Mouse (Mus musculus) MEL (cell line): ENCODE measurements around the gene 1700092M07Rik. TPM values are rescaled to one million over a fixed set of nuclear protein-coding genes. Genes with fewer than 3 reads are reported as not detected.

Source experiments
- DNase-seq: peaks from one replicate; pipeline ENCODE4 v3.0.0; 2011; ENCODE audit warnings: low read depth, low spot score
- H3K27ac ChIP-seq: 2 replicates; pipeline ENCODE4 v1.5.1; 2012; ENCODE audit warnings: low read depth, mild to moderate bottlenecking, control low read depth, low read length, moderate library complexity; ENCODE audit not compliant: control insufficient read depth
- H3K27me3 ChIP-seq, 2 experiments: fragments of 150-350 bp in 1 of 2; sonication (generic) in 1 of 2; 2 replicates each; pipeline ENCODE4 v1.6.1; 2012; ENCODE audit warnings: low read length in 2 of 2, mild to moderate bottlenecking in 2 of 2, improper control_type of control experiment in 1 of 2, moderate library complexity in 1 of 2; ENCODE audit not compliant: insufficient read depth in 2 of 2, control insufficient read depth in 1 of 2
- H3K36me3 ChIP-seq, 2 experiments: 2 replicates each; pipeline ENCODE4 v1.6.1; 2012 to 2014; ENCODE audit warnings: low read length in 2 of 2, improper control_type of control experiment in 1 of 2, inconsistent platforms in 1 of 2, mild to moderate bottlenecking in 1 of 2; ENCODE audit not compliant: insufficient read depth in 2 of 2, control insufficient read depth in 1 of 2
- H3K4me1 ChIP-seq, 2 experiments: fragments of 150-350 bp in 1 of 2; sonication (generic) in 1 of 2; 2 replicates each; pipeline ENCODE4 v1.6.1; 2012; ENCODE audit warnings: low read length in 2 of 2, improper control_type of control experiment in 1 of 2, mild to moderate bottlenecking in 1 of 2; ENCODE audit not compliant: insufficient read depth in 2 of 2, control insufficient read depth in 1 of 2
- H3K4me3 ChIP-seq, 2 experiments: fragments of 150-350 bp in 1 of 2; sonication (generic) in 1 of 2; 2 replicates each; pipeline ENCODE4 v1.5.1; 2012; ENCODE audit warnings: low read depth in 2 of 2, low read length in 2 of 2, mild to moderate bottlenecking in 2 of 2, moderate library complexity in 2 of 2, control low read depth in 1 of 2, improper control_type of control experiment in 1 of 2; ENCODE audit not compliant: control insufficient read depth in 1 of 2, insufficient read depth in 1 of 2
- H3K79me2 ChIP-seq: 2 replicates; pipeline ENCODE4 v1.6.1; 2012; ENCODE audit warnings: mild to moderate bottlenecking, low read length, moderate library complexity; ENCODE audit not compliant: control insufficient read depth, poor library complexity, insufficient read depth
- H3K9ac ChIP-seq: 2 replicates; pipeline ENCODE4 v1.6.1; 2012; ENCODE audit warnings: low read depth, mild to moderate bottlenecking, control low read depth, low read length, moderate library complexity; ENCODE audit not compliant: control insufficient read depth, poor library complexity, severe bottlenecking
- H3K9me3 ChIP-seq: fragments of 150-350 bp; sonication (generic); replicated peaks from 2 replicates; pipeline ENCODE4 v1.6.1; 2012; ENCODE audit warnings: mild to moderate bottlenecking, low read length, improper control_type of control experiment, moderate library complexity; ENCODE audit not compliant: insufficient read depth
- BHLHE40 ChIP-seq: IDR thresholded peaks from 2 replicates; pipeline ENCODE4 v1.6.1; 2012; ENCODE audit warnings: low read depth, mild to moderate bottlenecking, inconsistent platforms, low read length, improper control_type of control experiment, borderline replicate concordance
- CHD2 ChIP-seq: IDR thresholded peaks from 2 replicates; pipeline ENCODE4 v1.6.1; 2011; ENCODE audit warnings: low read length, improper control_type of control experiment
- CTCF ChIP-seq, 3 experiments: IDR thresholded peaks in 2 of 3; conservative IDR thresholded peaks in 1 of 3; 2 replicates each; pipeline ENCODE4 v1.5.1; 2011 to 2012; ENCODE audit warnings: low read length in 3 of 3, low read depth in 2 of 3, mild to moderate bottlenecking in 2 of 3, improper control_type of control experiment in 1 of 3, inconsistent platforms in 1 of 3, mixed read lengths in 1 of 3, moderate library complexity in 1 of 3; ENCODE audit not compliant: control insufficient read depth in 1 of 3, insufficient read depth in 1 of 3, poor library complexity in 1 of 3, severe bottlenecking in 1 of 3
- E2F4 ChIP-seq: IDR thresholded peaks from 2 replicates; pipeline ENCODE4 v1.6.1; 2011; ENCODE audit warnings: low read depth, low read length, improper control_type of control experiment, borderline replicate concordance
- ELF1 ChIP-seq: IDR thresholded peaks from 2 replicates; pipeline ENCODE4 v1.6.1; 2014; ENCODE audit warnings: low read depth, mild to moderate bottlenecking, inconsistent platforms, low read length, improper control_type of control experiment, moderate library complexity
- EP300 ChIP-seq, 2 experiments: IDR thresholded peaks; 2 replicates each; pipeline ENCODE4 v1.6.1; 2011; ENCODE audit warnings: improper control_type of control experiment in 2 of 2, low read length in 2 of 2, low read depth in 1 of 2, mild to moderate bottlenecking in 1 of 2
- ETS1 ChIP-seq: IDR thresholded peaks from 2 replicates; pipeline ENCODE4 v1.6.1; 2012; ENCODE audit warnings: low read depth, mild to moderate bottlenecking, inconsistent platforms, low read length, improper control_type of control experiment, moderate library complexity
- GABPA ChIP-seq: IDR thresholded peaks from 2 replicates; pipeline ENCODE4 v1.6.1; 2012; ENCODE audit warnings: low read depth, mild to moderate bottlenecking, inconsistent platforms, low read length, improper control_type of control experiment, moderate library complexity
- HCFC1 ChIP-seq: IDR thresholded peaks from 2 replicates; pipeline ENCODE4 v1.6.1; 2012; ENCODE audit warnings: low read depth, mild to moderate bottlenecking, inconsistent platforms, low read length, improper control_type of control experiment, moderate library complexity
- JUND ChIP-seq: IDR thresholded peaks from 2 replicates; pipeline ENCODE4 v1.6.1; 2011; ENCODE audit warnings: low read depth, mild to moderate bottlenecking, improper control_type of control experiment, low read length
- KAT2A ChIP-seq: conservative IDR thresholded peaks from 2 replicates; pipeline ENCODE4 v1.6.1; 2012; ENCODE audit warnings: low read depth, low read length, improper control_type of control experiment, inconsistent platforms
- MAX ChIP-seq: IDR thresholded peaks from 2 replicates; pipeline ENCODE4 v1.6.1; 2011; ENCODE audit warnings: low read length, improper control_type of control experiment
- MAZ ChIP-seq: IDR thresholded peaks from 2 replicates; pipeline ENCODE4 v1.6.1; 2012; ENCODE audit warnings: low read depth, mild to moderate bottlenecking, inconsistent platforms, low read length, improper control_type of control experiment
- MXI1 ChIP-seq: IDR thresholded peaks from 2 replicates; pipeline ENCODE4 v1.6.1; 2011; ENCODE audit warnings: mild to moderate bottlenecking, low read depth, low read length, improper control_type of control experiment
- MYB ChIP-seq: IDR thresholded peaks from 2 replicates; pipeline ENCODE4 v1.6.1; 2011; ENCODE audit warnings: mild to moderate bottlenecking, low read depth, low read length, improper control_type of control experiment
- MYC ChIP-seq: IDR thresholded peaks from 2 replicates; pipeline ENCODE4 v1.6.1; 2011; ENCODE audit warnings: low read depth, mild to moderate bottlenecking, low read length, improper control_type of control experiment, moderate library complexity
- NELFE ChIP-seq: IDR thresholded peaks from 2 replicates; pipeline ENCODE4 v1.6.1; 2011; ENCODE audit warnings: low read depth, low read length, improper control_type of control experiment
- NRF1 ChIP-seq: IDR thresholded peaks from 2 replicates; pipeline ENCODE4 v1.6.1; 2014; ENCODE audit warnings: low read depth, mild to moderate bottlenecking, inconsistent platforms, low read length, improper control_type of control experiment, moderate library complexity; ENCODE audit not compliant: poor library complexity, insufficient read depth, severe bottlenecking
- POLR2A ChIP-seq, 2 experiments: IDR thresholded peaks; 2 replicates each; pipeline ENCODE4 v1.6.1; 2011 to 2012; ENCODE audit warnings: low read length in 2 of 2, mild to moderate bottlenecking in 2 of 2, control low read depth in 1 of 2, improper control_type of control experiment in 1 of 2, low read depth in 1 of 2, moderate library complexity in 1 of 2; ENCODE audit not compliant: control insufficient read depth in 1 of 2, insufficient read depth in 1 of 2, poor library complexity in 1 of 2
- POLR2AphosphoS2 ChIP-seq: IDR thresholded peaks from 2 replicates; pipeline ENCODE4 v1.6.1; 2011; ENCODE audit warnings: low read length, improper control_type of control experiment
- RAD21 ChIP-seq: IDR thresholded peaks from 2 replicates; pipeline ENCODE4 v1.6.1; 2011; ENCODE audit warnings: mild to moderate bottlenecking, low read depth, low read length, improper control_type of control experiment
- SIN3A ChIP-seq: IDR thresholded peaks from 2 replicates; pipeline ENCODE4 v1.6.1; 2012; ENCODE audit warnings: low read length, improper control_type of control experiment, inconsistent platforms
- TAL1 ChIP-seq: IDR thresholded peaks from 2 replicates; pipeline ENCODE4 v1.6.1; 2012; ENCODE audit warnings: mild to moderate bottlenecking, inconsistent platforms, low read length, moderate library complexity, mixed read lengths
- TBP ChIP-seq: IDR thresholded peaks from 2 replicates; pipeline ENCODE4 v1.8.0; 2011; ENCODE audit warnings: low read depth, low read length, improper control_type of control experiment
- TCF12 ChIP-seq: IDR thresholded peaks from 2 replicates; pipeline ENCODE4 v1.6.1; 2014; ENCODE audit warnings: low read depth, mild to moderate bottlenecking, inconsistent platforms, low read length, improper control_type of control experiment, moderate library complexity
- UBTF ChIP-seq: IDR thresholded peaks from 2 replicates; pipeline ENCODE4 v1.6.1; 2012; ENCODE audit warnings: low read depth, mild to moderate bottlenecking, inconsistent platforms, low read length, improper control_type of control experiment, moderate library complexity, borderline replicate concordance; ENCODE audit not compliant: insufficient read depth
- USF1 ChIP-seq: IDR thresholded peaks from 2 replicates; pipeline ENCODE4 v1.6.1; 2014; ENCODE audit warnings: low read depth, mild to moderate bottlenecking, inconsistent platforms, low read length, improper control_type of control experiment, moderate library complexity
- ZC3H11A ChIP-seq: IDR thresholded peaks from 2 replicates; pipeline ENCODE4 v1.6.1; 2012; ENCODE audit warnings: low read depth, mild to moderate bottlenecking, inconsistent platforms, low read length, improper control_type of control experiment
- ZMIZ1 ChIP-seq: IDR thresholded peaks from 2 replicates; pipeline ENCODE4 v1.6.1; 2012; ENCODE audit warnings: low read depth, mild to moderate bottlenecking, inconsistent platforms, low read length, improper control_type of control experiment, moderate library complexity
- ZNF384 ChIP-seq: IDR thresholded peaks from 2 replicates; pipeline ENCODE4 v1.6.1; 2012; ENCODE audit warnings: low read depth, mild to moderate bottlenecking, inconsistent platforms, low read length, improper control_type of control experiment
- polyA plus RNA-seq, 2 experiments: library from polyadenylated mRNA; stranded (reverse) in 1 of 2; unstranded in 1 of 2; fragments of >175 nt in 1 of 2; fragments of >200 nt in 1 of 2; gene quantifications; 2 replicates each; pipeline versions ENCODE4 v1.2.1 to v1.2.4; 2012; ENCODE audit warnings: low replicate concordance in 2 of 2, low read depth in 1 of 2; ENCODE audit not compliant: insufficient read length in 2 of 2, insufficient read depth in 1 of 2, missing spikeins in 1 of 2
- total RNA-seq: library from RNA; depleted of rRNA; stranded (reverse); fragments of 300-350 nt; gene quantifications from 2 replicates; pipeline ENCODE4 v1.2.3, GENCODE M21; 2012

Gene 1700092M07Rik
- total and polyA plus RNA-seq, 3 experiments: 3.3 to 4.3 TPM; not detected in 1

DNA sequence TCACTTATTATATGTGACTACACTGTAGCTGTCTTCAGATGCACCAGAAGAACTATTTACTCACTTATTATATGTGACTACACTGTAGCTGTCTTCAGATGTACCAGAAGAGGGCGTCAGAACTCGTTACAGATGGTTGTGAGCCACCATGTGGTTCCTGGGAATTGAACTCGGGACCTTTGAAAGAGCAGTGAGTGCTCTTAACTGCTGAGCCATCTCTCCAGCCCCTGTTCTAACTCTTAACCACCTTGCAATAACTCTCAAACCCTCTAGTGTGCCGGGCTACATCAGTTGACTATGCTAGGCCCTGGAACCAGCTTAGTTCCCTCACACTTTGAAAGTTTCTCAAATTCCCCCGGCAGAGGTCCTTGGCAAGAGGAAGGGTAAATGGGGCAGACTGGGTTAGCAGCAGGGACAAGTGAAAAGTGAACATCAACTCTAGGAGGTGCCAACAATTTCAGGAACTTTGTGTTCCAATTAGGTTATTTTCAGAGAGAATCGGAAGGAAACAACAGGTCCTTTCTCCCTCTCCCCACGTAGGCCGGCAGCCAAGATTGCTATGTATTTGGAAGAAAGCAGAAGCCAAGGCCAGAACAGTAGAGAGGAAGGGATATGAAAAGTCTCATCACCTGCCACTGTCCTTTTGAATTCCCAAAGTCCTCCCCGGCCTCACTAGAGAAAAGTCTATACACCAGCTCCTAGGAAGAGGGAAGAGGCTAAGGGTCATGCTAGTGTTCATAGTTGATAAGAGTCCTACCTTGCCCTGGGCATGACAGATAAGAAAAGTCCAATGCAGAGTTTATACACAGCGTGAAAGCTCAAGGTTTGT, 25.7 kb upstream of the 1700092M07Rik start (continued):
- TF ChIP-seq RAD21: no peak
- TF ChIP-seq POLR2AphosphoS2: no peak
- TF ChIP-seq UBTF: no peak
- no peak for TF ChIP-seq ZC3H11A
- TF ChIP-seq E2F4: no peak
- peak; percentile 3 to 53 (median 29); a peak in 3 of 6 replicates for TF ChIP-seq CTCF (IDR thresholded peaks at IDR 0.05 in 2 of 3, conservative IDR thresholded peaks at IDR 0.05 in 1 of 3; ENCODE audit: control insufficient read depth in 1 of 3, insufficient read depth in 1 of 3, low read depth in 2 of 3, low read length in 3 of 3, poor library complexity in 1 of 3, severe bottlenecking in 1 of 3)
- TF ChIP-seq BHLHE40: no peak
- TF ChIP-seq ZMIZ1: no peak
- no peak for TF ChIP-seq POLR2A (IDR thresholded peaks at IDR 0.05; ENCODE audit: control insufficient read depth in 1 of 2, insufficient read depth in 1 of 2, low read depth in 1 of 2, low read length in 2 of 2, poor library complexity in 1 of 2)
- TF ChIP-seq KAT2A: no peak; the same call in 1 of the 2 replicates
- TF ChIP-seq MAZ: no peak
- TF ChIP-seq GABPA: no peak
- peak; percentile 21 for TF ChIP-seq SIN3A
- no peak; the same call in 1 of the 2 replicates for TF ChIP-seq USF1
- TF ChIP-seq EP300 (IDR thresholded peaks at IDR 0.05; ENCODE audit: low read depth in 1 of 2, low read length in 2 of 2): peak; percentile 87 to 91
- TF ChIP-seq, all 39 proteins: peak for 14

DNA sequence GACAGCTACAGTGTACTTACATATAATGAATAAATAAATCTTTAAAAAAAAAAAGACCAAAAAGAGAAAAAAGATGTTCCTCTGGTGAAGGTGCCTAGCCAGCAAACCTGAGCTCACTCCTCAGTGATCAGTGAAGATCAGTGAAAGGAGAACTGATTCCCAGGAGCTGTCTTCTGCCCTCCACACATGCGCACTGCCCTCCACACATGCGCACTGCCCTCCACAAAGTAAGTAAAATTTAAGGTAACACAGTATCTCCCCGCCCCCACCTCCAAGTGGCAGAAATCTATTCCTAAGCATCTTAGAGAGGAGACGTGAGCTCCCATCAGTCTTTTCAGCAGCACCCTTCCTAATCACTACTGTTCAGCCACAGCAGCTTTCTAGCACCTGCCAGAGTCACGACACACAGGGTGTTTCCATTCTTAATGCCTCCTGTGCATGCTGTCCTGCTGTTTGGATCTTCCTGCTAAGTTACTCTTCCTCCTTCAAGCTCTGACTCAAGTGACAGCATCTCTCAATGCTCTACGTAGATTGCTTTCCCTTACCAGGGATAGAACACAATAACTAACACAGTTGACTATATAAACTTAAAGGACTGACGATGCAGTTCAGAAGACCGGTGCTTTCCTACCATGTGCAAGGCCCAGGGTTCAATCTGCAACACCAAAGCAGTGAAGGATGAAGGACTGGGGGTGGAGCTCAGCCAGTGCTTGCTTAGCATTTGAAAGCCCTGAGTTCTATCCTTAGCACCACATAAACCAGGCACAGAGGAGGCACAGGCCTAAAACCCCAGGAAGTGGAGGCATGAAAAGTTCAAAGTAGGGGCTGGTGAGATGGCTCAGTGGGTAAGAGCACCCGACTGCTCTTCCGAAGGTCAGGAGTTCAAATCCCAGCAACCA, 24.4 kb upstream of the 1700092M07Rik start:
- Histone ChIP-seq H3K9ac (peak overlapping the region; percentile 1; the same call in 1 of the 2 replicates), H3K4me1 (peaks cover 4 to 21% of the 10 kb centered on the region in 2 experiments; a peak in 3 of 4 replicates), H3K4me3 (no peak overlapping the region)
- TF ChIP-seq USF1 (no peak), CTCF (IDR thresholded peaks at IDR 0.05 in 2 of 3, conservative IDR thresholded peaks at IDR 0.05 in 1 of 3; ENCODE audit: control insufficient read depth in 1 of 3, insufficient read depth in 1 of 3, low read depth in 2 of 3, low read length in 3 of 3, poor library complexity in 1 of 3, severe bottlenecking in 1 of 3) (no peak), MXI1 (peak; percentile 43; the same call in 1 of the 2 replicates), RAD21 (no peak), NELFE (peak; percentile 31; the same call in 1 of the 2 replicates), CHD2 (no peak), UBTF (no peak), JUND (no peak), MAX (peak; percentile 61), HCFC1 (peak; percentile 44; the same call in 1 of the 2 replicates), ZMIZ1 (no peak), ELF1 (0 out of 2 replicates have a peak, but pooled peaks have one; percentile 20), SIN3A (peak; percentile 42; the same call in 1 of the 2 replicates), POLR2AphosphoS2 (no peak), TAL1 (peak; percentile 36; the same call in 1 of the 2 replicates), EP300 (IDR thresholded peaks at IDR 0.05; ENCODE audit: low read depth in 1 of 2, low read length in 2 of 2) (no peak), ETS1 (no peak), ZNF384 (no peak), MYB (no peak), MYC (no peak), TCF12 (no peak), TBP (0 out of 2 replicates have a peak, but pooled peaks have one; percentile 10), NRF1 (peak; percentile 87)

More for the DNA sequence above, 24.4 kb upstream of the 1700092M07Rik start:
- peak overlapping the region; percentile 23 for H3K27ac ChIP-seq
- DNase-seq: peak; percentile 87
- peaks cover 24% of the 10 kb centered on the region for H3K79me2 ChIP-seq
- H3K9me3 ChIP-seq: no peaks in the 10 kb centered on the region
- no peaks in the 10 kb centered on the region for H3K27me3 ChIP-seq
- peaks cover 9 to 18% of the 10 kb centered on the region in 2 experiments for H3K36me3 ChIP-seq
